Mouse (Mus musculus): Measurements from ENCODE around the gene Gm11037.

The Gm11037 gene

DNA sequence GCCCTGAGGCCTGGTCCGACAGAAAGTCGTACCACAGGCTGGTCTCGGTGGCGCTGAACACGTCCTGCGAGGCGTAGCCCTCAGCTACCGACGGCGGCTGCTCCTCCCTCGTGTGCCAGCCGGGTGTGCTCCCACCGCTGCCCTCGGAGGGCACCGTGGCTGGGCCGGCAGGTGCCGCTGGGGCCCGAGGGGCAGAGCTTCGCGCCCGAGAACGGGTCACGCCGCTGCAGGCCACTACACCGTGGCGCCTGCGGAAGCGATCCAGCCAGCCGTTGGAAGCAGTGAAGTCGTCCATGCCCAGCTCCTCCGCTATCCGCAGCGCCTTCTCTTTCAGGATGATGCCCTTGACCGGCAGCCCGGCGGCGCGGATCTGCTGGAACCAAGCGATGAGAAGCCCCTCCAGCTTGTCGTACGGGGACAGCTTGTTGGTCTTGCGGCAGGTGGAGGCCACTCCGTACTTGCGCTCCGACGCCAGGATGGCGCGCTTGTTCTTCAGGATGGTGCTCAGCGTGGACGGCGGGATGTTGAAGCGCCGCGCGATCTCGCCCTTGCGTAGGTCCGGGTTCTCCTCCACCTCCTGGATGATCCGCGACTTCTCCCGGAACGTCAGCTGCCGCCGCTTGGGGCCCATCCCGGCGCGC, 46.1 kb downstream of the Gm11037 start:
- in situ Hi-C loops (cut with MboI, MseI) = no loop called here

DNA sequence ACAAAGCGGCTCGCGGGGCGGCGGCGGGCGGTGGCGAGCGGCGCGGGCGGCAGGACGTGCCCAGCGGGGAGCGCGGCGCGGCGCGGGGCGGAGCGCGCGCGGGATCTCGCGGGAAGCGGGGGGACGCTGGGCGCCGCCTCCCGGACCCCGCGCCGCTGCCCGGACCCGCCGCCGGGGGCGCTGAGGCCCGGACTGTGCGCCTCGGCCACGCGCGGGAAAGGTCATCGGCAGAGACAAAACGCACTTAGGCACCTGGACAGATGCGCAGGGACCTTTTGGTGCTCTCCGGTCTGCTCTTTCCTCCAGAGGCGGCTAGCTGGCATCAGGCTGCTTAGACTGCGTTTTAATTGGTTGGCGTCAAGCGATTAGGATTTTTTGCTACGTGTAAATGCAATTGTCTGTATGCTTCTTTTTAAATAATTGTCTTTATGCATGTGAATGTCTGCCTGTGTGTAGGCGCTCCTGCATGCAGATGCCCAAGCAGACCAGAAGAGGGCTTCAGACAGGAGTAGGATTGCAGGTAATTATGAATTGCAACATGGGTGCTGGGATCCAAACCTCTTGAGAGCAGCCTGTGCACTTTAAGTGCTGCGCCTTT, 46.8 kb downstream of the Gm11037 start, which contains the start of gene Cenpb:
Gene Cenpb (minus strand): TSS at position 78 of the 598 bp plus-strand sequence.
- in situ Hi-C loops (cut with MboI, MseI) = no loop called here
